Mouse (Mus musculus) cerebellum, adult 18-20 months (tissue): ENCODE measurements at regions not wholly inside any gene's neighbourhood (a gene's known extent, or its start where the extent isn't known, plus 50 kb on each side); places are given as distances from the start of the nearest gene placed in this dataset.
A peak's percentile ranks its signal among the peaks of the same experiment; 100 is the strongest.
"Not testable (repeated sequence)": the region's sequence is repeated elsewhere in the genome, so short reads cannot be mapped to it uniquely, and the experiment has no call there.

Source experiments
- DNase-seq, 2 experiments: peaks; one replicate each; pipeline ENCODE4 v3.0.0; 2021

DNA sequence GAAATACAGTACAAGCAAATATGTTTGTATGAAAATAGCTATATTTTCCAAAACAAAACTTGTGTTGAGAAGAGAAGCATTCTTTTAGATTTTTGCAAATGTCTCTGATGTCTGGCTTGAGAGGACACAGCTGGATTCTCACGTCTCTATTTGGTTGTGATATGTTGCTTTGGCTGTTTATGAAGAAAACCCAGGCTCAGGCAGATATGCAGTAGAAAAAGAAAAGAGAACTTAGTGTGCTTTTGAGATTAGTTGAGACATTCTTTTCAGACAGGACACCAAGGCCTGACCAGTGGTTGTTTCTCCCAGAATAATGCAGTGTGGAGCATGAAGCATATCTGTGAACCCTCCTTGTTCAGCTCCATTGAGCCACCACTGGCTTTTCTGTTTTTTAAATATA is 178.8 kb upstream of the Mamld1 start:
- DNase-seq = no peak

DNA sequence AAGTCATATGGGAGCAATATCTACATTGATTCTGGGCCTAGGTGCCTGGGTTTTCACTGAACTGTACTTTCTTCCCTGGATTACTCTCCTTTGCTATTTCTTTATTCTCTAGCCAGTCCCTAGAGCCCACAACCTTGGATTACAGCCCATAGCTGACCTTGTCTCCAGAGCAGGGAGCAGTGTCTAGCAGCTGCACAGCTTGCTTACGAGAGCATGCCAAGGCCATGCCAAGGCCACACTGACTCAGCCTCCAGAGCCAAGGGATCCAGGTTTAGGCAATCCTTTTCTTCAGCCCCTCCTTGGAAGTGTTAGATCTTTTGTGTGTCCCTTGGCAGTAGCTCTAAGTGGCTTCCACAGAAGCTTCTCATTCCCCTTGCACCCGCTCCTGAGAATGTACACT is 168.7 kb upstream of the Mamld1 start:
- no peak for DNase-seq

DNA sequence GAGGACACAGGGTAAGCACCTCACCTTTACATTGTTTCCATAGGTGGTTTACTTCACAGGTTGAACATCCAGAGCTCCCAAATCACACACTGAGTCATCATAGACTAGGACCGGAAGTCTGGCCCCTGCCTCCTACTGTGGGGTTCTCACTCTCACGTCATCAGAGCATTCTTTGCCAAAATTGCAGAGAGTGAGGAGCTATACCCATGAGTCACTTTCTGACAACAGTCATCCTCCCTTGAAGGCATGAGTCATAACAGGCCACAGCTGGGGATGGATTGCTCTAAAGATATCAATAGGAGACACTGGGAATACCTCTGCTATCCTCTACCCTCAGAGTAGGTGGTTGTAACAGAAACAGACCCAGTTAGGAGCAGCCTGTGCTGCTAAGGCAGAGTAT is 166.6 kb upstream of the Mamld1 start:
- no peak for DNase-seq

DNA sequence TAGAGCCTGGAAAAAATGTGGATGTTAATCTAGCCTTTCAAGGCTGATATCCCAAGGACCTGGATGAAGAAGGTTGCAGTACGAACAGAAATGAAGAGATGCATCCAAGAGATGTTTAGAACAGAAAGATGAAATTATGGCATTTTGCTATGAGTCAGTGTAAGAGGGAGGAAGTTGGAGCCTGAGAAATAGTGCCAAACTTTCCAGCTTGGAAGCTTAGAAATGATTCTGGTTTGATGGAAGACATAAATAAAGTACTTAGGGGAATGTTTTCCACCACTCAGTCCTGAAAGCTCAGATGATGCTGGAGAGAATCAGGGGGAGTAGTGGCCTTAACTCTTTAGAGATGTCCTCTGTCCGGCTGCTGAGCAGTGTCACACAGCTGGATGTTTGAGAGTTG is 155.5 kb upstream of the Mamld1 start:
- no peak for DNase-seq

DNA sequence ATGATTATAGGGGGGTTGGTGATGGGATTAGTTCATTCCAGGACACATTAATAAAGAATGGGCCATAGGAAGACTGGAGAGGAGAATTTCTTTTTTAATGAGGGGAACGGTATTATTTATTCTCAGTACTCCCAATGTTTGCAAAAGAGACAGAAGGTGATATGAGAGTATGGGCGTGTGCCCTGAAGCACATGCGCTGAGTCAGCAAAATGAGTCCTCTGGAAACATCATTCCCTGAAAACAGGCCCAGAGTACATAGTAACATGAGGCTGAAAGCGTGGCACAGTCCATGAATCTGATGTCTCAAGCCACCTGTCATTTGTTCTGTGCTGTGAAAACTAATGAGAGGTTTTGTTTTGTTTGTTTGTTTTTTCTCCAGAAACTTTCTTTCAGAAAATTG is 154.5 kb upstream of the Mamld1 start:
- DNase-seq = no peak

DNA sequence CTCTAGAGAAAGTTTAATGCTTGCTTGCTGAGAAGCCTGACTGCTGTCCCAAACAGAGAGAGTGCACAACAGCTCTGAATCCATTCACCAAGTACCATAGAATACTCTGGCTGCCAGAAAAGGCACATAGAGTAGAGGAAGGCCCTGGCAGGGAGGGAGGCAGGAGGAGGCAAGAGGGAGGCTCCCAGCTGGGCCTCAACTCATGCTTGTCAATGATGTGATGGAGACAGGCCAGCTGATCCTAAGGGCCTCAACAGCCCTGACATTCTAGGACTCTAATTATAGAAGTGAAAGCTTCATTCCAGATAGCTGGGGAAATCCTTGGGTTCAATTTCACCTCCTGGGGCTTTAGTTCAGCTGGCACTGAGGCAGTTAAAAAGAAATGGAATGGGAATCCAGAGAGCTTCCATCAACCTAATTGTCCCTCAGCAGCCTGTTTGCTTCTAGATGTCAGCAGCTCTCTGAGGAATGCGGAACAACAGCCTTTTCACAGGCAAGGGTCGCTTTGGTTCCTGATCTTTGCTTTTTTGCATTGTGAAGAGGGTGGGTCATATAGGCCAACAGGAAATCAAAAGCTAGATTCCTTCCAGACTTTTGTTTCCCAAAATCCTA is 152.8 kb upstream of the Mamld1 start:
- DNase-seq = no peak

DNA sequence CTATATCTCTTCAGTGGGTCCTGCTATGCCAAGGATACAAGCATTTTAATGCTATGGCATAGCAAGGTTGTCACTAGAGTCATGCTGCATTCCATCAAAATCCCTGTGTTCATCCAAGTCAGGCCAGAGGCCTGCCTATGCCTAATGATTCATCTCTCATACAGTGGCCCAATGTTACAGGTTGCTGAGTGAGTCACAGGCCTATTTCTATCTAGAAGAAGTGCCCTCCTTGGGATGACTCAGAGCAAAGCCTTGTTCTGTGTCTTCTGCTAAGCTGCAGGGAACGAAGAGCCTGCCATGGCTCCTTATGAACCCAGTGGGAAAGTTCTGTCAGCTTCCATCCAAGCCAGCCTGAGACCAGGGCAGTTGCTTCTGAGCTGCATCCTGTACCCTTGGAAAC is 151.2 kb upstream of the Mamld1 start:
- DNase-seq = not testable (repeated sequence)

DNA sequence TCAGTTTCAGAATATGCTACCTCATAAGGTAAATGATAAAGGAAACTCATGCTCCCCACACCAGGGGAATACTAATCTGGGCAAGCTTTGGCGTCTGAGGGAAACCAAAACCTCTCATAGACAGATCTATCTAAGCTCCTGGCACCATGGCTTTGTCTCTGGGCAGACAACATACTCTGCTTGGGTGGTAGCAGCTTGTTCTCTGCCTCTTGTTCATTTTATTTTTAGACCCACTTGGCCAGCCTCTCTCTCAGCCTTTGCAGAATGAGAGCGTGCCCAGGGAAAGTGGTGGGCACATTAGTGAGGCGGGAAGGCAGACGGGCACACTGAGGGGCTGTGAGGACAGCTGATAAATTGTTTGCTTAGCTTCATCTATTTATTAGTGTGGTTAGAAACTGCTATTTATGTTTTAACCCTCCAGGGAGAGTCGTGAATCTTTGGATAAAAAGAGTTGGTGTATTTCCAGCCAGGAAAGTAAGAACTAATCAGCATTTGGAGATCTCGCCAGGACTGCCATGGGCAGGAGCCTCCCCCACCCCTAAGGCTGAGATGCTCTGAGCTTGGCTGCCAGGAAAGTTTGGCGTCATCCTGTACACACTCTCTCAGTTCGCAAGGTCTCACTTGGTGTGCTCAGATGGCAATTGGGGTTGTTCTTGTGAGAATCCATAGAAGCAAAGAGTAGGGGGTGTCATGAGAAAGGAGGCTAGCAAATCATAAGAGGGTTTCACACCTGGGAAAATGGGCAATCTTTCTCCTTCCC is 150.2 kb upstream of the Mamld1 start:
- DNase-seq = peak; percentile 9 to 12

DNA sequence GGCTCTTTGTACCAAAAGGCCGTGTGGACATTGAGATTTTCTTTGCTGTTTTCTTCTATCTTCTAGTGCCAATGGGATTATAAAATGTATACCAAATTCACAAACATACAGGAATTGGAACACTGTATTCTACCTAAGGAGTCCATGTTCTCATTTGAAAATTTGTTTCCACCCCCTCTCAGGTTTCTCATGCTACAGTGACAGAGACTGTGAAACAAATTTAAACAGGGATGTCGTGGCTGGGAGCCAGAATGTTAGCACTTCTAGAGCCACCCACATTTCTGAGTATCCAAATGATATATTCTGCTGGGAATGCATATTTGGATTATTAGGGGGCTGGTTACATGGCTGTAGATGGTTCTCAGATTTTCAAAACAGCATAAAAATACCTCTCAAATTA is 124.4 kb upstream of the Mamld1 start:
- no peak for DNase-seq

DNA sequence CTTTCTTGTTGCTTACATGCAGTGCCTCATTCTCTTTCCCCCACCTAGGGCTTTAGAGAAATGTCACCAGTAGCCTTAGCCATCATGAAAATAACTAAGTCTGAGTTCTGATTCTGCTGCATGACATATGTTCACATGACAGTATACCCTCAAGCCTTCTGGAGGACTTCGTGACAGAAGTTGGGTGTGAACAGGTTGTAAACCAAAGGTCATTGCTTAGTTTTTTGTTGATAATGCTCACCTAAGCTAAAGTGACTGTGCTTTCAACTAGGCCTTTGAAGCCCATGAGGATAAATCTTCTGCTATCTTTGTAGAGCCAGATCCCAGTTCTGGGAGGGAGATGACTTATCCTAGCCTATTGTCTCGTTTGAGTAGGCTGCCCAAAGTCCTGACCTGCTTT is 118.1 kb upstream of the Mamld1 start:
- no peak for DNase-seq

DNA sequence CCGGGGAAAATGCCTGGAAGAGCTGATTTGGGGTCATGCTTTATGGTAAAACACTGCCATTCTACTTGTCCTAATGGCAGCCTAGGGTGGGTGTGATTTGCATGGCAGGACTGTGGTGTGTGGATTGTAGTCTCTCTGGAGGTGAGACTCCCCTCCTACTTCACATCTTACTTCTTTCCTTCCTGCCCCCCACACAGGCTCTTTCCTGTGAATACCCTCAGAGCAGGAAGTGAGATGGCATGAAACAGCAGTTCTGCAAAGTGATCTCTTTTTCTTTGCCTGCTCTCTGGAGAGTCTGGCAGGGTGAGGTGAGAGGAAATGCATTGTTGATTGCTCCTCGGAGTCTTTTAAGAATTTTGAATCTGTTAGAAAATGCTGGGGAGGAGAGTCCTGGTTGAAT is 104.7 kb upstream of the Mamld1 start:
- DNase-seq = no peak

DNA sequence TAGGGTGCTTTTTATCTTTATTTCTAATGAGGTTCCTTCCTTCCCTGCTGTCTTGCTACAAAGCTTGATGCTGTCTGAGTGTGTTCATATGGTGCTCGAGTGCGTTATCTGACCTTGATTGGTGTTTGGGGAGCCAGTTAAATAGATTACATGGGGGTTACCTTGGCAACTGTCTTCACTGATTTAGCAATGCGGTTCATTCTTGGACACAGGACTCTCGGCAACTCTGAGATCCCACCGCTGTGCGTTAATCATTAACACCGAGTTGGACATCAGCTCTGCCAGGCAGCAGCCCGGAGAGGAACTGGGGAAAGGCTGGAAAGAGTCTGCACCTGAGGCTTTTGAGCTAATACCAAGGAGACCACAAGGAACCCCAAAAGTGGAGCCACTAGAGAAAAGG is 104.0 kb upstream of the Mamld1 start:
- DNase-seq = no peak

DNA sequence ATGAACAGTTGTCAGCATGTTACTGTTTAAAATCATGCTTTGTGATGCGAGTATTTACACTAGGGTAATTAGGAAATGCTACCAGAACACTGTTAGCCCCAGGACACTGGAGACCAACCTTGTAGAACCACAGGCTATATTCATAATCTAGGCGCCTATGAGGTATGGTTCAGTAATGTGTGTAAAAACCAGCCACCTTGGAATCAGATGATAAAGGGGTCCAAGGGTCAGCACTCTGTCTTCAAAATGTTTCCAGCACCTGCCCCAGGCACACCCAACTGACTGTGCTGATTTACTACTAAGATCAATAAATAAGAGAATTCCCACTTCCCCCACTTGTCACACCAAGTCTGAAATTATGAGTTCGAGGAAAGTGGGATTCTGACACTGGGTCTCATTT is 100.8 kb upstream of the Mamld1 start:
- DNase-seq = no peak

DNA sequence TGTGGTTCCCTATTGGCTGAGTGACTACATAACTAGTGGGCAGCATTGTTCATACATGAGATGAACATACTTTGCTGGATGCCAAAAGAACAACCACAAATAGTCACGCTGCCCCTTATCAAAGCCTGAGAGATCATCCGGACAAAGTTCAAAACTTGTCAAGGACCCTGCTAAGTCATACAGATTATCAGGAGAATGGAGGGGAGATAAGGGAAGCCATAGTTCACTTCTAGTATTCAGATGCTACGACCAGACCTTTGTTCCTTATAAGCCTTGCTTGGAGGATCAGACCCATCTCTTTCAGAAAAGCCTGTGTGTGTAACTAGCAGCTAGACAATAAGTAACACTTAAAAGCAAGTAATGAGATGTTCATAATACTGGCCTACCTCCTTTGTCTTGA is 97.0 kb upstream of the Mamld1 start:
- DNase-seq = no peak
